In genomic region chr16:18425475-18426214, GRCm38 (mm10) we compare ENCODE assay signal across 8 mouse cellular contexts. TPM values are rescaled to one million over a fixed set of nuclear protein-coding genes. Genes with fewer than 3 reads are reported as not detected.
DNase-seq lines count a peak whose midpoint lies in the region; ATAC-seq and TF ChIP-seq lines count a peak whose summit lies in the region.

No protein-coding gene starts in this region.

- no peak for TF ChIP-seq POLR2A in olfactory bulb, adult 2 months (IDR thresholded peaks at IDR 0.05; ENCODE audit: insufficient read depth, low read depth, low read length)

- H3K4me1 ChIP-seq in forebrain, embryonic 10.5 days, result peaks cover 45% of the 10 kb centered on the region
- peaks cover 39% of the 10 kb centered on the region for H3K4me1 ChIP-seq in limb, embryonic 10.5 days
- peaks cover 22% of the 10 kb centered on the region for H3K4me1 ChIP-seq in olfactory bulb, adult 2 months (ENCODE audit: control insufficient read depth, insufficient read depth, low read length)

- peak overlapping the region; percentile 88 for H3K4me3 ChIP-seq in forebrain, embryonic 10.5 days
- H3K4me3 ChIP-seq in limb, embryonic 10.5 days, result peak overlapping the region; percentile 94
- peak overlapping the region; percentile 63 for H3K4me3 ChIP-seq in olfactory bulb, adult 2 months (ENCODE audit: insufficient read depth, low read depth, low read length)

- no peaks in the 10 kb centered on the region for H3K9me3 ChIP-seq in forebrain, embryonic 10.5 days
- no peaks in the 10 kb centered on the region for H3K9me3 ChIP-seq in limb, embryonic 10.5 days (replicated peaks)

- H3K27me3 ChIP-seq in forebrain, embryonic 10.5 days (ENCODE audit: poor library complexity, severe bottlenecking), result no peaks in the 10 kb centered on the region
- H3K27me3 ChIP-seq in limb, embryonic 10.5 days (ENCODE audit: low read depth, poor library complexity, severe bottlenecking), result no peaks in the 10 kb centered on the region

- H3K36me3 ChIP-seq in forebrain, embryonic 10.5 days (replicated peaks), result peaks cover 31% of the 10 kb centered on the region
- H3K36me3 ChIP-seq in limb, embryonic 10.5 days, result peaks cover 30% of the 10 kb centered on the region

- peak; percentile 32 for DNase-seq in cerebellum, adult 8-10 months
- DNase-seq in 3T3-L1 (ENCODE audit: low read depth, low spot score), result peak; percentile 32
- no peak for DNase-seq in forebrain, embryonic 10.5 days (ENCODE audit: extremely low spot score, low spot score)
- peak; percentile 52 for DNase-seq in limb, embryonic 10.5 days (ENCODE audit: low spot score)
- DNase-seq in layer of hippocampus, adult 9-11 months, result no peak
- DNase-seq in kidney, postnatal 25 days, result no peak

- 38% methylated on average over 10 of the region's 10 CpGs for WGBS in forebrain, embryonic 10.5 days
- WGBS in limb, embryonic 10.5 days, result 19% methylated on average over 10 of the region's 10 CpGs
- WGBS in olfactory bulb, adult 2 months, result 8% methylated on average over 10 of the region's 10 CpGs

- no peak; the same call in 1 of the 2 replicates for ATAC-seq in cerebellum, adult (ENCODE audit: insufficient number of reproducible peaks, low FRiP score, low TSS enrichment)

- peak overlapping the region; percentile 96 for H3K27ac ChIP-seq in forebrain, embryonic 10.5 days
- peak overlapping the region; percentile 96 for H3K27ac ChIP-seq in limb, embryonic 10.5 days
- peak overlapping the region; percentile 85 for H3K27ac ChIP-seq in olfactory bulb, adult 2 months (ENCODE audit: insufficient read depth, low read depth, low read length)

- TF ChIP-seq CTCF in olfactory bulb, adult 2 months (IDR thresholded peaks at IDR 0.05; ENCODE audit: insufficient read depth, low read depth, low read length), result no peak

RNA-seq across cellular contexts. Expression of gene Txnrd2, which starts 0.5 kb away (rescaled TPM):
- 31.6 and 35.1 TPM in 2 replicates for polyA plus RNA-seq in forebrain, embryonic 10.5 days (2016; fragmentation: Nextera tagmentation; extraction: Ambion mirVana)
- polyA plus RNA-seq in limb, embryonic 10.5 days (2016; fragmentation: Nextera tagmentation; extraction: Ambion mirVana), result 29.6 and 32.2 TPM in 2 replicates
- polyA plus RNA-seq in olfactory bulb, adult 2 months (2012; ENCODE audit: insufficient read depth, insufficient read length, low replicate concordance, missing spikeins), result not detected in 2 replicates

RNA-seq across cellular contexts. Expression of gene Comt, which starts 1.0 kb away (rescaled TPM):
- 58.1 and 60.1 TPM in 2 replicates for polyA plus RNA-seq in forebrain, embryonic 10.5 days (2016; fragmentation: Nextera tagmentation; extraction: Ambion mirVana)
- polyA plus RNA-seq in limb, embryonic 10.5 days (2016; fragmentation: Nextera tagmentation; extraction: Ambion mirVana), result 54.7 and 61.1 TPM in 2 replicates
- polyA plus RNA-seq in olfactory bulb, adult 2 months (2012; ENCODE audit: insufficient read depth, insufficient read length, low replicate concordance, missing spikeins), result not detected in 2 replicates

Comparison
In these comparisons a context has a peak if more than half of its experiments do, and no peak if none do; other contexts are left out.
1. DNase-seq: peak in cerebellum, adult 8-10 months (single experiment), 3T3-L1 (single experiment) and limb, embryonic 10.5 days (single experiment); none in forebrain, embryonic 10.5 days (single experiment), layer of hippocampus, adult 9-11 months (single experiment) and kidney, postnatal 25 days (0 of 2).
2. Peak in every context shown above with its lines, with median percentiles within 50 percentile points of each other: H3K27ac ChIP-seq and H3K4me3 ChIP-seq.